Mouse (Mus musculus) midbrain, embryonic 11.5 days (tissue): ENCODE results near the gene Ngrn. TPM values are rescaled to one million over a fixed set of nuclear protein-coding genes. Genes with fewer than 3 reads are reported as not detected.

Experiments used
- ATAC-seq: fragments of 200-750 bp; cut with Nextera tagmentation; 2 replicates; pipeline ENCODE4 v1.8.0; 2017; ENCODE audit warnings: moderate TSS enrichment, moderate library complexity; ENCODE audit not compliant: low FRiP score
- DNase-seq: peaks from one replicate; pipeline ENCODE4 v3.0.0; 2015; ENCODE audit warnings: low spot score; ENCODE audit errors: missing footprints
- H3K27ac ChIP-seq: fragments of 300-500 bp; sonication (generic); 2 replicates; pipeline ENCODE4 v1.5.1; 2014; ENCODE audit warnings: low read depth, low read length
- H3K27me3 ChIP-seq: fragments of 300-500 bp; sonication (generic); 2 replicates; pipeline ENCODE4 v1.6.1; 2014; ENCODE audit warnings: mild to moderate bottlenecking, low read length, moderate library complexity, mixed read lengths; ENCODE audit not compliant: control insufficient read depth, insufficient read depth
- H3K36me3 ChIP-seq: fragments of 300-500 bp; sonication (generic); 2 replicates; pipeline ENCODE4 v1.6.1; 2014; ENCODE audit warnings: mild to moderate bottlenecking, low read length, moderate library complexity, mixed read lengths; ENCODE audit not compliant: control insufficient read depth, insufficient read depth
- H3K4me1 ChIP-seq: fragments of 300-500 bp; sonication (generic); 2 replicates; pipeline ENCODE4 v1.6.1; 2014; ENCODE audit warnings: low read length; ENCODE audit not compliant: control insufficient read depth, insufficient read depth
- H3K4me2 ChIP-seq: fragments of 300-500 bp; sonication (generic); 2 replicates; pipeline ENCODE4 v1.6.1; 2014; ENCODE audit warnings: mild to moderate bottlenecking, moderate library complexity
- H3K4me3 ChIP-seq: fragments of 300-500 bp; sonication (generic); 2 replicates; pipeline ENCODE4 v1.5.1; 2014; ENCODE audit warnings: low read depth, low read length
- H3K9ac ChIP-seq: fragments of 300-500 bp; sonication (generic); 2 replicates; pipeline ENCODE4 v1.6.1; 2014; ENCODE audit warnings: low read length
- H3K9me3 ChIP-seq: fragments of 300-500 bp; sonication (generic); 2 replicates; pipeline ENCODE4 v1.6.1; 2016; ENCODE audit warnings: low read length; ENCODE audit not compliant: control insufficient read depth
- WGBS: fragments of 180-500 bp; shearing (Covaris S2); extraction: QIAGEN DNeasy Blood & Tissue Kit; methylation state at CpG from one replicate; pipeline ENCODE4 v1.1.7; 2014; 5-methylcytosine and 5-hydroxymethylcytosine counted together
- polyA plus RNA-seq: library from polyadenylated mRNA; unstranded; fragments of >200 nt; fragmentation: Nextera tagmentation; extraction: Ambion mirVana; gene quantifications from 2 replicates; pipeline ENCODE4 v1.2.1, GENCODE M21; 2014

Ngrn gene
- polyA plus RNA-seq, 1 experiment from 2014 or later: 53.1 TPM

- WGBS: 63% methylated on average over 6 of the region's 6 CpGs
- DNase-seq (no peak), ATAC-seq (no peak)
Measured at GRCm38 (mm10) chr7:80230196-80230595, 30.8 kb upstream of the Ngrn start.

GRCm38 (mm10) chr7:80231971-80232488, 29.0 kb upstream of the Ngrn start:
- Histone ChIP-seq H3K4me3 (peak overlapping the region; percentile 58), H3K27ac (no peak overlapping the region), H3K27me3 (no peaks in the 10 kb centered on the region), H3K9ac (peak overlapping the region; percentile 55), H3K4me2 (peak overlapping the region; percentile 81), H3K4me1 (peaks cover 9% of the 10 kb centered on the region; the same call in 1 of the 2 replicates), H3K9me3 (no peaks in the 10 kb centered on the region), H3K36me3 (peaks cover 4% of the 10 kb centered on the region; the same call in 1 of the 2 replicates)
- DNase-seq: peak; percentile 88
- no peak; the same call in 1 of the 2 replicates for ATAC-seq
- under 1% methylated on average over 29 of the region's 29 CpGs for WGBS

More at GRCm38 (mm10) chr7:80230196-80230595, 30.8 kb upstream of the Ngrn start:
- Histone ChIP-seq H3K27me3 (no peaks in the 10 kb centered on the region), H3K36me3 (peaks cover 11% of the 10 kb centered on the region), H3K4me3 (no peak overlapping the region), H3K4me2 (no peak overlapping the region), H3K4me1 (peaks cover 9% of the 10 kb centered on the region; the same call in 1 of the 2 replicates), H3K27ac (no peak overlapping the region), H3K9ac (no peak overlapping the region), H3K9me3 (no peaks in the 10 kb centered on the region)

GRCm38 (mm10) chr7:80232489-80233029, 28.5 kb upstream of the Ngrn start, which contains the start of the genes Cib1 and Gdpgp1:
Gene Cib1, minus strand, starts transcription at chr7:80232813.
Gene Gdpgp1, plus strand, starts transcription at chr7:80232865.
- Histone ChIP-seq H3K27ac (no peak within 1 kb of the TSS), H3K4me3 (peak within 1 kb of the TSS; percentile 58)
- peak; percentile 98 for ATAC-seq

GRCm38 (mm10) chr7:80233799-80234198, 27.2 kb upstream of the Ngrn start:
- Histone ChIP-seq H3K27me3 (no peaks in the 10 kb centered on the region), H3K9ac (no peak overlapping the region), H3K27ac (no peak overlapping the region), H3K4me1 (peaks cover 9% of the 10 kb centered on the region; the same call in 1 of the 2 replicates), H3K9me3 (no peaks in the 10 kb centered on the region), H3K4me2 (no peak overlapping the region; the same call in 1 of the 2 replicates), H3K36me3 (peaks cover 3% of the 10 kb centered on the region; the same call in 1 of the 2 replicates), H3K4me3 (no peak overlapping the region)
- WGBS: 81% methylated on average over 9 of the region's 9 CpGs
- ATAC-seq: no peak
- no peak for DNase-seq

More at GRCm38 (mm10) chr7:80232489-80233029, 28.5 kb upstream of the Ngrn start, which contains the start of the genes Cib1 and Gdpgp1:
- Histone ChIP-seq H3K9me3 (no peaks in the 10 kb centered on the region), H3K9ac (peak within 1 kb of the TSS; percentile 67), H3K4me1 (peaks cover 9% of the 10 kb centered on the region; the same call in 1 of the 2 replicates), H3K36me3 (no peaks in the 10 kb centered on the region), H3K27me3 (no peaks in the 10 kb centered on the region), H3K4me2 (peak within 1 kb of the TSS; percentile 81)
- peak; percentile 100 for DNase-seq
- under 1% methylated on average over 53 of the region's 56 CpGs for WGBS

- H3K9ac ChIP-seq: no peak overlapping the region
- H3K27ac ChIP-seq: no peak overlapping the region
- DNase-seq (no peak), ATAC-seq (no peak)
- H3K4me2 ChIP-seq: no peak overlapping the region
- no peaks in the 10 kb centered on the region for H3K27me3 ChIP-seq
- peaks cover 5% of the 10 kb centered on the region; the same call in 1 of the 2 replicates for H3K36me3 ChIP-seq
- no peaks in the 10 kb centered on the region for H3K9me3 ChIP-seq
- no peak overlapping the region for H3K4me3 ChIP-seq
- WGBS: 90% methylated on average over 10 of the region's 10 CpGs
- peaks cover 5% of the 10 kb centered on the region; the same call in 1 of the 2 replicates for H3K4me1 ChIP-seq
Measured at GRCm38 (mm10) chr7:80238542-80238941, 22.5 kb upstream of the Ngrn start.

- ATAC-seq (no peak), DNase-seq (no peak)
- Histone ChIP-seq H3K4me1 (no peaks in the 10 kb centered on the region), H3K27me3 (no peaks in the 10 kb centered on the region), H3K9ac (no peak overlapping the region), H3K36me3 (peaks cover 5% of the 10 kb centered on the region; the same call in 1 of the 2 replicates), H3K4me3 (no peak overlapping the region), H3K4me2 (no peak overlapping the region), H3K9me3 (no peaks in the 10 kb centered on the region), H3K27ac (no peak overlapping the region)
- WGBS: 88% methylated on average over 4 of the region's 4 CpGs
Measured at GRCm38 (mm10) chr7:80241661-80242060, 19.4 kb upstream of the Ngrn start.

- no peak overlapping the region for H3K27ac ChIP-seq
- H3K9ac ChIP-seq: no peak overlapping the region
- H3K27me3 ChIP-seq: no peaks in the 10 kb centered on the region
- H3K36me3 ChIP-seq: 0 out of 2 replicates have a peak, but pooled peaks cover 2% of the 10 kb centered on the region
- no peak overlapping the region for H3K4me2 ChIP-seq
- no peaks in the 10 kb centered on the region for H3K9me3 ChIP-seq
- ATAC-seq: no peak
- 95% methylated on average over 4 of the region's 4 CpGs for WGBS
- no peak for DNase-seq
- H3K4me3 ChIP-seq: no peak overlapping the region
- H3K4me1 ChIP-seq: no peaks in the 10 kb centered on the region
Measured at GRCm38 (mm10) chr7:80244851-80245250, 16.2 kb upstream of the Ngrn start.

- H3K9ac ChIP-seq: peak within 1 kb of the TSS; percentile 73
- peak within 1 kb of the TSS; percentile 76 for H3K27ac ChIP-seq
- no peaks in the 10 kb centered on the region for H3K27me3 ChIP-seq
- ATAC-seq (peak; percentile 98), DNase-seq (peak; percentile 100)
- 0 out of 2 replicates have a peak, but pooled peaks cover under 1% of the 10 kb centered on the region for H3K36me3 ChIP-seq
- no peaks in the 10 kb centered on the region for H3K4me1 ChIP-seq
- under 1% methylated on average over 48 of the region's 48 CpGs for WGBS
- no peaks in the 10 kb centered on the region for H3K9me3 ChIP-seq
- peak within 1 kb of the TSS; percentile 44 for H3K4me3 ChIP-seq
- H3K4me2 ChIP-seq: peak within 1 kb of the TSS; percentile 49
Measured at GRCm38 (mm10) chr7:80246148-80246721, 14.8 kb upstream of the Ngrn start, which contains the start of gene Ttll13. Gene Ttll13, plus strand, starts transcription at chr7:80246376.

GRCm38 (mm10) chr7:80246859-80247258, 14.2 kb upstream of the Ngrn start:
- Histone ChIP-seq H3K9ac (no peak overlapping the region; the same call in 1 of the 2 replicates), H3K4me2 (peak overlapping the region; percentile 49; the same call in 1 of the 2 replicates)
- WGBS: 74% methylated on average over 7 of the region's 7 CpGs

More at GRCm38 (mm10) chr7:80246859-80247258, 14.2 kb upstream of the Ngrn start:
- Histone ChIP-seq H3K27me3 (no peaks in the 10 kb centered on the region), H3K9me3 (no peaks in the 10 kb centered on the region), H3K27ac (no peak overlapping the region; the same call in 1 of the 2 replicates), H3K4me3 (peak overlapping the region; percentile 44), H3K36me3 (no peaks in the 10 kb centered on the region), H3K4me1 (no peaks in the 10 kb centered on the region)
- no peak for DNase-seq
- ATAC-seq: no peak
